Mouse (Mus musculus) heart, postnatal 0 days (tissue): ENCODE measurements around the gene Wbp2. TPM values are rescaled to one million over a fixed set of nuclear protein-coding genes. Genes with fewer than 3 reads are reported as not detected.
"Not testable (repeated sequence)": the region's sequence is repeated elsewhere in the genome, so short reads cannot be mapped to it uniquely, and the experiment has no call there.

Experiments
- ATAC-seq: fragments of 200-750 bp; cut with Nextera tagmentation; 2 replicates; pipeline ENCODE4 v1.8.0; 2017; ENCODE audit warnings: low read depth, moderate number of reproducible peaks, moderate library complexity; ENCODE audit not compliant: insufficient read depth
- DNase-seq: peaks from one replicate; pipeline ENCODE4 v3.0.0-alpha.2; 2016; ENCODE audit warnings: low spot score
- H3K27ac ChIP-seq: fragments of 300-500 bp; sonication (generic); 2 replicates; pipeline ENCODE4 v1.5.1; 2014; ENCODE audit warnings: low read depth, mild to moderate bottlenecking
- H3K27me3 ChIP-seq: fragments of 300-500 bp; sonication (generic); 2 replicates; pipeline ENCODE4 v1.6.1; 2014; ENCODE audit warnings: low read length, mixed read lengths; ENCODE audit not compliant: control insufficient read depth, insufficient read depth
- H3K36me3 ChIP-seq: fragments of 300-500 bp; sonication (generic); replicated peaks from 2 replicates; pipeline ENCODE4 v1.6.1; 2014; ENCODE audit warnings: low read length, mixed read lengths; ENCODE audit not compliant: control insufficient read depth, insufficient read depth
- H3K4me1 ChIP-seq: fragments of 300-500 bp; sonication (generic); 2 replicates; pipeline ENCODE4 v1.6.1; 2014; ENCODE audit warnings: antibody characterized with exemption; ENCODE audit not compliant: control insufficient read depth, insufficient read depth
- H3K4me2 ChIP-seq: fragments of 300-500 bp; sonication (generic); 2 replicates; pipeline ENCODE4 v1.6.1; 2014; ENCODE audit warnings: low read depth, mild to moderate bottlenecking, low read length, moderate library complexity
- H3K4me3 ChIP-seq: fragments of 300-500 bp; sonication (generic); 2 replicates; pipeline ENCODE4 v1.5.1; 2014; ENCODE audit warnings: low read depth, low read length
- H3K9ac ChIP-seq: fragments of 300-500 bp; sonication (generic); replicated peaks from 2 replicates; pipeline ENCODE4 v1.6.1; 2014; ENCODE audit warnings: low read depth, low read length, mixed read lengths
- H3K9me3 ChIP-seq: fragments of 300-500 bp; sonication (generic); replicated peaks from 2 replicates; pipeline ENCODE4 v1.6.1; 2016; ENCODE audit warnings: low read length; ENCODE audit not compliant: control insufficient read depth
- CTCF ChIP-seq: IDR thresholded peaks from 2 replicates; pipeline ENCODE4 v1.5.1; 2016; ENCODE audit warnings: antibody characterized with exemption, control low read depth, low read depth
- EP300 ChIP-seq: IDR thresholded peaks from 2 replicates; pipeline ENCODE4 v1.6.1; 2016; ENCODE audit warnings: antibody characterized with exemption, low read depth
- WGBS: fragments of 180-500 bp; shearing (Covaris S2); extraction: QIAGEN DNeasy Blood & Tissue Kit; methylation state at CpG from one replicate; pipeline ENCODE4 v1.1.7; 2014; 5-methylcytosine and 5-hydroxymethylcytosine counted together
- polyA plus RNA-seq: library from polyadenylated mRNA; unstranded; fragments of >200 nt; fragmentation: Nextera tagmentation; extraction: Ambion mirVana; gene quantifications from 2 replicates; pipeline ENCODE4 v1.2.1, GENCODE M21; 2015
- total RNA-seq: library from RNA; depleted of rRNA; stranded (reverse); fragments of >200 nt; gene quantifications from 2 replicates; pipeline ENCODE4 v1.2.3, GENCODE M21; 2014; ENCODE audit warnings: low replicate concordance

The Wbp2 gene
- total and polyA plus RNA-seq, 2 experiments from 2014 or later: 106 to 120 TPM

GRCm38 (mm10) chr11:116127156-116127980 is 40.6 kb upstream of the Wbp2 start, which contains the start of gene Trim47:
Gene Trim47 (minus strand): TSS chr11:116127210.
- Histone ChIP-seq H3K9me3 (no peaks in the 10 kb centered on the region), H3K36me3 (peaks cover 18% of the 10 kb centered on the region), H3K4me1 (peaks cover 23% of the 10 kb centered on the region; the same call in 1 of the 2 replicates), H3K27me3 (no peaks in the 10 kb centered on the region), H3K4me2 (peak within 1 kb of the TSS; percentile 5; the same call in 1 of the 2 replicates), H3K4me3 (no peak within 1 kb of the TSS), H3K9ac (no peak within 1 kb of the TSS), H3K27ac (no peak within 1 kb of the TSS)
- peak; percentile 64 for DNase-seq
- 37% methylated on average over 23 of the region's 23 CpGs for WGBS
- ATAC-seq: peak; percentile 42; the same call in 1 of the 2 replicates
- TF ChIP-seq EP300 (no peak), CTCF (no peak)

DNA sequence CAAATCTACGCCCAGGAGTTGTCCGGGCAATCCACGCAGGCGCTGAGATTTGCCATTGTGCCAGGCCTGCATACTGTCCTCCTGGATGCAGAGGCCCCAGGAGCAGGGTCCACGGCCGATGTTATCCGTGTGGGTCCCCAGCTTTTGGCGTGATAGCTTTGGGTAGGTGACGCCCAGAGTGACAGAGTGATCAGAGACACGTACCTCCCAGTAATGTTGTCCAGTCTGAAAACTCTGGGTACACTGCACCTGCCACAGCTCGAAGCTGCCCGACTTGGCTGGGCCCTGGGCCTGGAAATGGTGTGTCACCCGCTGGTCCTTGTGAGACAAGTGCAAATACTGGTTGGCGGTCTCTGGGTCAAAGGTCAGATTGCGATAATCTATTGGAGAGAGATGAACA is 39.5 kb upstream of the Wbp2 start:
- Histone ChIP-seq H3K9ac (no peak overlapping the region), H3K9me3 (no peaks in the 10 kb centered on the region), H3K4me1 (peaks cover 23% of the 10 kb centered on the region; the same call in 1 of the 2 replicates), H3K27ac (no peak overlapping the region), H3K27me3 (no peaks in the 10 kb centered on the region), H3K4me2 (no peak overlapping the region), H3K4me3 (no peak overlapping the region), H3K36me3 (peaks cover 22% of the 10 kb centered on the region)
- no peak for ATAC-seq
- DNase-seq: no peak
- WGBS: 94% methylated on average over 15 of the region's 15 CpGs
- TF ChIP-seq CTCF (no peak), EP300 (no peak)

DNA sequence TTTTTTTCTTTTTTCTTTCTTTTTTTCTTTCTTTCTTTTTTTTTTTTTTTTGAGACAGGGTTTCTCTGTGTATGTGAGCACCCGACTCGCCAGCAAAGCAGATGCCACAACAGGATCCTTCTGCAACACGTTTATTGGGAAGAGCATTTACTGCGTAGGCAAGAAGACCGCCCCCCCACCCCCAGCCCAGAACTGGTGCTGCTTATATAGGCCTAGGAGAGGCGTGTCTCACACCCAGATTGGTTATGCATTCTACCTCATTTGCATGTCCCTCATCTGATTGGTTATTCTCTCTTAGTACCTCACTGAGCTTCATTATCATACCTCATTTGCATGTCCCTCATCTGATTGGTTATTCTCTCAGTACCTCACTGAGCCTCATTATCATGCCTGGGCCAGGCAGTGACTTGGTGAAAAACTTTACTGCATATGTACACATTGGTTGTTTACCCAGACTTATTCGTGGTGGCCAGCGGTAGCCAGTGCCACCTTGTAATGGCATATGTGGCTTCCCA is 35.0 kb upstream of the Wbp2 start:
- DNase-seq, H3K27ac ChIP-seq, H3K27me3 ChIP-seq, H3K4me1 ChIP-seq, H3K4me3 ChIP-seq, H3K9ac ChIP-seq, ATAC-seq, H3K9me3 ChIP-seq, H3K4me2 ChIP-seq: not testable (repeated sequence)
- peaks cover 22% of the 10 kb centered on the region for H3K36me3 ChIP-seq
- 92% methylated on average over 8 of the region's 8 CpGs for WGBS

- Histone ChIP-seq H3K36me3 (peaks cover 4% of the 10 kb centered on the region; the same call in 1 of the 2 replicates), H3K9ac (no peak overlapping the region), H3K27ac (no peak overlapping the region), H3K4me1 (no peaks in the 10 kb centered on the region), H3K4me2 (no peak overlapping the region), H3K27me3 (no peaks in the 10 kb centered on the region), H3K9me3 (no peaks in the 10 kb centered on the region), H3K4me3 (no peak overlapping the region)
- ATAC-seq (no peak), DNase-seq (no peak)
- TF ChIP-seq CTCF: peak; percentile 14; the same call in 1 of the 2 replicates
- no peak for TF ChIP-seq EP300
These were observed 31.0 kb upstream of the Wbp2 start for GRCm38 (mm10) chr11:116117819-116118218.

DNA sequence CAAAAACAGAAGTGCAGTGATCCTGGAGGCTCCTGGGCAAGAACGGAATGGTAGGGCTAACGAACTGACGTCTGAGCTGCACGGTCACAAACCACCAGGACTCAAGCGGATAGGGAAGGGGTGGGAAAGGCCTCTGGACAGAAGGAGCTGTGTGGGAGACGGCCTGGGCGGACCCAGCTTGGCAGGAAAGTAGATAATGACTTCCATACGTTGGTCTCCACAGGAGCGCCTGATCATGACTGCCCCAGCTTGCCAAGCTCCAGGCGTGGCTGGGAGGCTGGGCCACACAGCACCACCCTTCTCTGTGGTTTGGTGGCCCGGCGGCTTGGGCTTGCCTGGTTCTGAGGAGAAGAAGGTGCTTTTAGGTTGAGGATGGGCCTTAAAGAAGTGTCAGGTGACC is 30.4 kb upstream of the Wbp2 start:
- Histone ChIP-seq H3K4me2 (no peak overlapping the region), H3K9me3 (no peaks in the 10 kb centered on the region), H3K9ac (no peak overlapping the region), H3K27me3 (no peaks in the 10 kb centered on the region), H3K36me3 (0 out of 2 replicates have a peak, but pooled peaks cover 3% of the 10 kb centered on the region), H3K4me1 (no peaks in the 10 kb centered on the region), H3K4me3 (no peak overlapping the region), H3K27ac (peak overlapping the region; percentile 23; the same call in 1 of the 2 replicates)
- TF ChIP-seq CTCF (no peak), EP300 (no peak)
- 66% methylated on average over 12 of the region's 12 CpGs for WGBS
- DNase-seq (no peak), ATAC-seq (peak; percentile 64)
